Mouse (Mus musculus) frontal cortex, adult 2 months (tissue): ENCODE measurements around the gene Mepe. TPM values are rescaled to one million over a fixed set of nuclear protein-coding genes. Genes with fewer than 3 reads are reported as not detected.

Experiments used
- DNase-seq, 2 experiments: peaks; one replicate each; pipeline ENCODE4 v3.0.0; 2022; ENCODE audit warnings: low spot score in 1 of 2; ENCODE audit errors: extremely low spot score in 1 of 2
- polyA plus RNA-seq: library from polyadenylated mRNA; depleted of rRNA; stranded (reverse); fragments of >200 nt; gene quantifications from 2 replicates; pipeline ENCODE4 v1.2.3, GENCODE M21; 2012; rRNA removed

Gene Mepe
- polyA plus RNA-seq, result 0.06 TPM in 1 of 2 replicates, not detected in the other

DNA sequence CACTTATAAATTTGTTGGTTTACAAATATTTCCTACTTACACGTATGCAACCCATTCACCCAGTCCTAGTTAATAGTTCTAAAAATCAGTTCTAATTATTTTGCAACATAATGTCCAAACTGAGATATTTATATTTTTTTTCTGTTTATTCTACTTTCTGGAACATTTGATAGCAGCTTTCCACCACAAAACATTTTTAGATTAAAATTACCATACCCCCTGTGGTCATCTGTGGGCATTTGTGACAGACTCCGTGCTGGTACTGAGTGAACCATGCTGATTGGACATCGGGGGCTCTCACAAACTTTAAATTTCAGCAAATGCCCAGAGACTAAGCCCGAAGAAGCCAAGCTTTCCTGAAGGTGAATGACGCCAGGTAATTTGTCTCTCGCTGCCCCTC lies at the start of gene Mepe:
Gene Mepe, plus strand, starts transcription at position 301 of the 400 bp plus-strand sequence.
- no peak for DNase-seq

DNA sequence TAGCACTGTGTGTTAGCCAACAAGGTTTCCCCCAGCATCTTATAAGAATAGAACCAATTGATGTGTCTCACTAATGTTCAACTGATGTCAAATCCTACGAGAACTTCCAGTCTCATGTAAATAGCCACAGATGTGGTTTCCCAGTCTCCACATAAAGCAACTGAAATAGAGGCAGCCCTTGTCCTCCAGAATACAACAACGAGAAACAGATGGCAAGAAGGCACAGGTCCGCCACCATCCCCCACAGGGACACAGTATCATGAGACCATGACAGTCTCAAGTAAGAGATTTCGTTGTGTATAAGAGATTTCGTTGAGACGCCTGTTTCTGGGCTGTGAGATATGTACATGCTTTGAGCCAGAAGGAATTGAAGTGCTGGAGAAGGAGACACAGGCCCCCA lies 30.9 kb upstream of the Mepe start:
- DNase-seq, result no peak

DNA sequence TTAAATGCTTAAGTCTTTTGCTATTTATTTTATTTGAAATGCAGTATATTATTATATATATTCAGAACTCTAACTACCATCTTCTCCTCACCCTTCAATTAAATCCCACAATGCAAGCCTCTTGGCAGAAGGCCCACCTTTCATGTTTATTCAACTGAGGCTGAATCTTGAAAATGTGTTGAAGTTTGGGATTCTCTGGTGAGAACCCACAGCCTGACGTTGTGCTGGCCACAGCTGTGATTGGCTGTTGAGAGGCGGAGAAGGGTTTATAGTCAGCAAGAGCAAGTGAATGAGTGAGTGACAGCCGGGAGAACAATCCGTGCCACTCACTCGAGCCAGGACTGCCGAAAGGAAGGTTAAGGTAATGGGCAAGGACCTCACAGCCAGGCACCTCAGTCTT lies 26.1 kb upstream of the Mepe start, which contains the start of gene Ibsp:
Gene Ibsp, plus strand, starts transcription at position 178 of the 400 bp plus-strand sequence.
- peak in 1 of 2 experiments; percentile 15 for DNase-seq

DNA sequence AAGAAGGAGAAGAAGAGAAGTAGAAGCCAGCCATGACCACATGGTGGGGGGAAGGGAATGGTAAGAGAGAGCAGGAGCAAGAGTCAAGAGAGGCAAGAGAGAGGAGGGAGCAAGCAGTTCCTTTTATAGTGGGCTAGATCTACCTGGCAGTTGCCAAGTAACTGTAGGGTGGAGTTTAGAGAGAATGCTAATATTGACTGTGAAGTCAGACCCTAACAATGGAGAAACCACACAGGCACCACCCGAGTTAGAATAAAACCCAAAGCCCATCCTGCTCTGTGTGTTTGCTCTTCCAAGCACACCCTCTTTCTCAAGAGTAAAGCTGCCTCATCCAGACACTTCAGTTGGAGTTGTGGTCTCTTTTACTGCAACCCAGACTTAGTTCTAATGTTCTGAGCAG lies 11.1 kb upstream of the Mepe start:
- no peak for DNase-seq

DNA sequence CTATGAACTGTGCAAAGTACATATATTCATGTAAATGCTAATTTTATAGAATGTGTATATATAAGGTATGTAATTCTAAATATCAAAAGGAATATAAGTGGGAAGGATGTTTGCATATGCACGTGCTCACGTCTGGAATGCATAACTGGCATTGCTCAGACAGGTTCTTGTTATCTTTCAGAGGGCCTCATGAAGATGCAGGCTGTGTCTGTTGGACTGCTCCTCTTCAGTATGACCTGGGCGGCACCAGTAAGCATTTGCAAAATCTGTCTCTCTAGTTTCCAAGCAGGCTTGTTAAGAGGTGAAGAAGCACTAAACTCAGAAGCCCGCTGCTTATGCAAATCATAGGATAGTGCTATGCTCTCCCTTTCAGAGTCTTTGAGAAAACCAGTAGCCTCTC lies 1.8 kb downstream of the Mepe start:
- no peak for DNase-seq

DNA sequence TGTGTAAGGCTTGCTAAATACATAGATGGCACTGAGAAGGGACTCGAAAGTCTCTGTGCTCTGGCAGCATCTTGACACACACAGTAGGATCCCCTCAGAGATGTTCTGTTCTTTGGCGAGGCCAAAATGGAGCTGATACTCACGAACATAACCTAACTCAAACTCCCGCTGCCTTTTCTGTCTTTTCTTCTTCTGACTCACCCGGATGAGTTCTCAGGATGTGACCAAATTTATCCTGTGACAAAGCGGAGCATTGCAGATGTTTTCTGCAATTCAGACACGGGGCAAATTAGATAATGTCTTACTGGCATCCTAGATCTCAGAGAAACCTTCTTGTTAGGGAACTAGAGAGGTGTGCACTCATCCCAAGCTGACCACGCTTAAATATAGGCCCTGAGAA lies 2.3 kb downstream of the Mepe start:
- DNase-seq, result peak in 1 of 2 experiments; percentile 18

DNA sequence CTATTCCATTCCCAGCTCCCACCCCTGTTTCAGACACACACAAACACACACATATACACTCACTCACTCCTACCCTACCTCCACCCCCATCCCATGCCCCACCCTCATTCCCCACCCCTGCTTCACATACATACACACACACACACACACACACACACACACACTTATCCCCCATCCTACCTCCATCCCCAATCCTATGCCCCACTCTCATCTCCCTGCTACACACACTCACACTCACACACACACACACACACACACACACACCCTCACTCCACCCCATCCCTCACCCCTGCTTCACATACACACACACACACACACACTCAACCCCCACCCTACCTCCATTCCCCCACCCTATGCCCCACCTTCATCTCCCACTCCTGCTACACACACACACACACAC lies 2.7 kb downstream of the Mepe start:
- DNase-seq, result no peak

DNA sequence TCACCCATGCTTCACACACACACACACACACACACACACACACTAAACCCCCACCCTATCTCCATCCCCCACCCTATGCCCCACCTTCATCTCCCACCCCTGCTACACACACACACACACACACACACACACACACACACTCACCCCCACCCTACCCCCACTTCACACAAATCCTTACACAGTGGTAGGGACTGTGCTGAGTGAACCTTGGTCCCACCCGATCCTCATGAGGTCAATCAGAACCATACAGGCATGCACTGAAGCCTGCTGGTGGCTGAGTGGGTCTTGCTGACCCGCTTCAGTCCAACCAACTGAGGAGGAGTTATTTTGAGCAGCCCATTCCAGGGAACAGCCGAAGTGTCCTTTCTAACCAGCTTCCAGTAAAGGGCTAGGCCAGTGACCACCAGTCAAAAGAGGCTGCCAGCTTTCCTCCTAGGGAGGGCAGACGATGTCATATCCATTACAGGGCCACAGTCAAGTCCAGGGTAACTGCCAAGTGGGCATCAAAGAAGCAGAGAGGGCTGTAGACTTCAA lies 3.3 kb downstream of the Mepe start:
- no peak for DNase-seq

DNA sequence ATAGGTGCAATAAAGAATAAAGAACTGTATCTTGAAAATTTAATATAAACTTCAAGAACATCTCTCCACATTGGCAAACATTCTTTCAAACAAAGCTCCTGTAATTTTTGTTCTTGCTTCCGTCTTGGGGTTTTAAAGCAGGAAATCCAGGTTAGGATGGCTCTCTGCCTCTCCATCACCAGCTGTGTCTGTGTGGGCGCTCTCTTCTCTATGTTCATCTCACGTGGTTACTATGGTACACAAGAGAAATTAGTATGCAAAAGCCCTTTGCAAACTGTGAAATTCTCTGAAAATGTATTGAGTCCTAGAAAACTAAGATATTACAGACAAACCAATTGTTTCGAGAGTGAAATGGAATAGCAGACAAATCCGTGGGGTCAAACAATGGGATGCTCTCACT lies 4.3 kb downstream of the Mepe start:
- DNase-seq, result peak in 1 of 2 experiments; percentile 52

DNA sequence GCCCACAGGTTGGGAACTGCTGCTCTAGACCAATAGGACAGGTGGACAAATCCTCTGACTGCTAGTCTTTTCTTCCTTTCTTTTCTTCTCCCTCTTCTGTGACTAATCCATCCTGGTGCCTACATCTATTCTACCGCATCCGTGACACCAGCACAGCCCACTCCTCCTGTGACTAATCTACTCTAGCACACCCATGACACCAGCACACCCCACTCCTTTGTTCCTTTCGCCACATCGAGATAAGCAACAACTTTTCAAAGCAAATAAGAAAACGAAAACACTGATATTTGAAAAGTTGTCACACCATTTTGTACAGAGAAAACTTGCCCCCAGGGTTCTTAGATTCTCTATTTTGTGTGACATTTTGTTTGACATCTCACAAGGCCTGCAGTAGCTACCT lies 5.0 kb downstream of the Mepe start:
- DNase-seq, result peak in 1 of 2 experiments; percentile 23

DNA sequence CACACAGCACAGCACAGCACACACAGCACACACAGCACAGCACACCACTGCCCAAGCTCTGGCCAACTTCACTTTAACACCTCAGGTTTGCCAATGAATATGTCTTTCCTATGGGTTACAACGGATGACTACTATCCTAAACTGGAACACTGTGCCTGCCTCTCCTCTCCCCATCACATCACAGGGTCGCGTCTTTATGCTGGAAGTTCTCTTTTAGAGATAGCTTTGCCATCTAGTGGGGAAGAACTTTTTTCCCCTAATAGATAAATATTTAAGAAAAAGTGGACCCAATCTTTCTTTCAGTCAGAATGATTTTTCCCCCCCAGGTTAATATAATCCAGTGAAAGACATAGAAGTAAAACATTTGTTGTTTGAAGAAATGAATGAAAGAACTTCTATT lies 7.2 kb downstream of the Mepe start:
- no peak for DNase-seq

DNA sequence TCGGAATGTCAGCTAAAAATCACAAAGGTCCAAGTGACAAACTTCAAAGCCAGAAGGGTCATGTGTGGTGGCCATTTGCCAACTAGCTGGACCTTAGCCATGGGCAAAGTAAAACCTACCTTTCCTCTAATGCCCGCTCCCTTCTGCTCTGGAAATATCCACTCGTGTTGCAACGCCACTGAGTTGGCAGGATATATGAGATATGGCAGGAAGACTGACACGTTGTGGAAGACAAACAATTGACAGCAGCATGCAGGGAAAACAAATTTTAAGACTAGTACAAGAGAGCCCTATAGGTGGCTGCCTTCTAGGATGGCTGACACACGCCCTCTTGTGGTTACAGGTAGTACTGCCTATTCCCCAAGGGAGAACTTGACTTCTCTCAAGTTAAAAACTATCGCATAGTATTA lies 8.1 kb downstream of the Mepe start:
- DNase-seq, result peak in 1 of 2 experiments; percentile 90

DNA sequence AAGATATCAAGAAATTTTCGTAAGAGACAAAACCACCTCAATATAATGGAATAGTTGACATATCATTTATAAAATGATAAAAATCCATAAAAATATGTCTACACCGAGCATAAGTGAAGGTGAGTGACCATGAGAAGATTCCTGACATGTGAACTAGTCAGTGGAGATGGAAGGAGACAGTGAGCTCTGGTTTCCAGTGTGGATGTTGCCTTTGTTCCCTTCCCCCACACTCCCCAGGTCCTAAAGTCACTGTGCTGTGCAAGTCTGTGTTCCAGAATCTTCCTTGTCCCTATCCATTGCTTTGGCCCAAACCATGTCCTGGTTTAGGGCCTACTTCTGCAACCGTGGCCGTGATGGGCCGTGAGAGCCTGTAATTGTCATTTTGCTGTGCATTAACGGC lies 8.5 kb downstream of the Mepe start:
- DNase-seq, result no peak

DNA sequence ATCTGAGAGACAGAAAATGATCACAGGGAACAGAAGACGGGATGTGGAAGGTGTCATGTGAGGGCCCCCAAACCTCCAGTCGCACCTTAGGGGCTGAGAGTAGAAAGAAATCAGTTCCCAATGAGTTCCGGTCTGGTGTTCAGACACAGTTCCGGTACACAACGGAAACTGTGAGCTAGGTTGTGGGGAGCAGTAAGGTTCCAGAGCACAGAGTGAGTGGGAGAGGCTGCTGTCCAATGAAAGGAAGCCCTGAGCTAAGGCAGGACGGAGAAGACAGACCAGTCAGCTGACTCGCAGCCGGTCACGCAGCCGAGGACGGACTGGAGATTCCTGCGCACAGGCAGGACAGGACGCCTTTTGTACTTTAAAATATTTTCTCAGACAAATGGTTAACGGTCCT lies 9.4 kb downstream of the Mepe start:
- DNase-seq, result no peak

DNA sequence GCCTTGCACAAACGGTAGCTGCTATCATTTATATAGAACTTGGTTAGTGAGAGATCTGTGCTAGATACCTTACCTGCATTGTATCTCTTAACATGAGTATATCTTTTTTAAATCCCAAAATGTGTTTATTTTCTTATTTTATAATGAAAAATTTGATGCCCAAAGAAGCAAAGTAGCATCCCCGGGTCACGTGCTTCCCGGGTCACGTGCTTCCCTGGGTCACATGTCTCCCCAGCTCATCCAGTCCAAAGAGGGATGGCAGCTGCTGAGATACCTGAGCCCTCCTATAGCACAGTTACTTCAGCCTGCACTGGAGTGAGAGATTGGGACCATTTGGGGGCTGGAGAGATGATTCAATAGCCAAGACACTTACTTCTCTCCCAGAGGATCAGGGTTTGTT lies 10.8 kb downstream of the Mepe start:
- DNase-seq, result no peak

DNA sequence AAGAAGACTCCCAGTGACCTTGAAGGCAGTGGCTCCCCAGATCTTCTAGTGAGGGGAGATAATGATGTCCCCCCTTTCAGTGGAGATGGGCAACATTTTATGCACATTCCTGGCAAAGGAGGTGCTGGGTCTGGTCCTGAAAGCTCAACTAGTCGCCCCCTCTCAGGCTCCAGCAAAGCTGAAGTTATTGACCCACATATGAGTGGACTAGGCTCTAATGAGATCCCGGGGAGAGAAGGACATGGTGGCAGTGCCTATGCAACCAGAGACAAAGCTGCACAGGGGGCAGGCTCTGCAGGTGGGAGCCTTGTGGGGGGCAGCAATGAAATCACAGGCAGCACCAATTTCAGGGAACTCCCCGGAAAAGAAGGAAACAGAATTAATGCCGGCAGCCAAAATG lies 12.4 kb downstream of the Mepe start:
- DNase-seq, result no peak

DNA sequence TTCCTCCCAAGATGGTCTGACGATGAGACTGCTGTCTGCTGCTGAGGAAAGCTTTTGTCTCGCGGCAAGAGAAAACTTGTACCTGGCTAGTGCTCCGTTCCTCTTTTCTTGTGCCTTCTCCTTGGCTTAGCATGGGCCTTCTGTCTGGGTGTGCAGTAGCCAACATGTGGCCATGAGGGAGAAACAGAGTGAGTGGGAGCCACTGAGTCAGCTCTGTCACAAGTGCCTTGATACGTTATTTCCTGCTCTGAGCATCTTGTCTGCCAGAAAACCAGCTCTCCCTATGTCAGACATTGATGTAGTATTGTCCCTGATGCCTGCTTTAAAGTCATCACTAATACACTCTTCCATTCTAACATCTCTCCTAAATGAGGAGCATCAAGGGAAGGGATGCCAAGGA lies 13.9 kb downstream of the Mepe start:
- DNase-seq, result peak in 1 of 2 experiments; percentile 60

DNA sequence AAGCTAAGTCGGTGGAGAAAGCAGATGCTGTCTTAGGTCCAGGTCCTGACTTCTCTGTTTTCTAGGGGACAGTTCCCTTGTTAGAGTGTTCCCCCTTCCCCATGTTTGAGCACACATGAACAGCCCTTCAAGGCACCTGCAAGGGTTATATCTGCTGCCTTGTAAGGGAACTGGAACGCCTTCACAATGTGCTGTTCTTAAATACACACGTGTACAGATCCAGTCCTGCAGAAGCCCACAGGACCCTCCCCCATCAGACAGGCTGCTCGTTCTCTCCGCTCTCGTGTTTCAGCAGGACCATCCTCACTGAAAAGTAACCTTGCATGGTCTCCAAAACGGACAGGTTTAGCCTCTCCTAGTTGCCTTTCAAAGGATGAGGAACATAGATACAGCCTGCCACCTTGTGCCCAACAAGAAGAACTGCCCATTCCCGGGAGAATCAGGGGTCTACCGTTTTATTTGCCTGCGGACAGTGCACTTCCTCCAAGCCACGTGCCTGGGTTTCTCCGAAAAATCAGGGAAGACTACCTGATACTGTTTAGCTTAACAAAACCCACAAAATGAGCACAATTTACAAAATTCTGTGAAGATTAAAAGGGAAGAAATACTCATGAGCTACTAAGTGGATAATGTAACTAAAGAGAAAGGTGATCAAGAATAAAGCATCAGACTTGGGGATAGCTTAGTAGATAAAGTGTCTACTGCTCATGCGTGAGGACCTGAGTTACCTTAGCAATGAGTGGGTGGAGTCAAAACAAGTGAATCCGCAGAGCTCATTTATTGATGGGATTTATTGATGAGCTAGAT lies 14.8 kb downstream of the Mepe start:
- DNase-seq, result peak in 1 of 2 experiments; percentile 66

DNA sequence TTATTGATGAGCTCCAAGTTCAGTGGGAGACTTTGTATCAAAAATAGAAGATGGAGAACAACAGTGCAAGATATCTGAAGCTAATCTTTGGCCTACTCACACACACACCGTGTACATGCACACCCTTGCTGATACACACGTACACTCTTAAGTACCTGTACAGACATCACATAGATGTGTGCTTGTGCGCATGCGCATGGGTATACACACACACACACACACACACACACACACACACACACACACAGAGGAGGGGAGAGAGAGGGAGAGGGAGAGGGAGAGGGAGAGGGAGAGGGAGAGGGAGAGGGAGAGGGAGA lies 15.3 kb downstream of the Mepe start:
- no peak for DNase-seq

DNA sequence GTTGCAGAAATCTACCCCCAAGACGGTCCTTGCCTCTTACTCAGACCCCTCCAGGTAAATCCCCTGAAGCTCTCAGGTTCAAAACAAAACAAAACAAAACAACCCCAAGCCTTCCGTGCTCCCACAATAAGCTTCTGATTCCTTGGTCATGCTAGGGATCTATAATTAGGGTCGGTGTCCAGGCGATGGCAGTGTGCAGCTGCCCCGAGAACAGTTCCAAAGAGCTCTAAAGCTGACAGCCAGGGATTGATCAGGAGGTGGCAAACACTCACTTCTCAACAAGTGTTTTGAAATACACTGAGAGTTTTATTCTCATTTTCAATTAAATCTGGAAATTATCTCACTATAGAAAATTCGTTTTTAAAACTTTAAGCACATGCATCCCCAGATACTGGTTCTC lies 17.8 kb downstream of the Mepe start:
- no peak for DNase-seq

DNA sequence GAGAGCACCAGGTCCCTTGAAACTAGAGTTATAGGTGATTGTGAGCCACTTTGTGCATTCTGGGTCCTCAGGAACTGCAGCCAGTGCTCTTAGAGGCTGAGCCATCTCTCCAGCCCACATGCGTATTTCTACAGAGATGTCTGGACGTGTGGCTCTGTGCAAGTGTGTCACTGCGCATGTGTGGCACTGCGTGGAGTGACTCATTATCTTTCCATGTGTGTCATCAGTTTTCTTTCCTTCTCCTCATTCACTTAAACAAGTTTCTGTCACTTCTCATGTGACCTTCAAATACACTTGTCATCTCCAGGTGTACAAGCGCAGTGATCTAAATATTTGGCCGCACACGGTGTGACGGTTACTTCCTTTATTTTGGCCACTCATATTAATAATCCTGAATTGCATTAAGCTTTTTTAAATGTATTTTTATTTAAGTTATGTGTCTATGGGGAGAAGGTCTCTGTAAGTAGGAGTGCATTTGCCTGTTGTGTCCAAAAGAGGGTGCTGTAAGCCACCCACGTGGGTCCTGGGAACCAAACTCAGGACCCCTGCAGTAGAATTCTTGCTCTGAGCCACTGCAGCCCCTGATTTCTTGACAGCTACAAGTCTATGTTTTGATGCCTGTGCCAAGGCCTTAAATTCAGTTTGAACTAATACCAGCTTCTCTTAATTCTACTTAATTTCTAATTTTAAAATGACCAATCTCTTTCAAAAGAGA lies 19.6 kb downstream of the Mepe start:
- no peak for DNase-seq

DNA sequence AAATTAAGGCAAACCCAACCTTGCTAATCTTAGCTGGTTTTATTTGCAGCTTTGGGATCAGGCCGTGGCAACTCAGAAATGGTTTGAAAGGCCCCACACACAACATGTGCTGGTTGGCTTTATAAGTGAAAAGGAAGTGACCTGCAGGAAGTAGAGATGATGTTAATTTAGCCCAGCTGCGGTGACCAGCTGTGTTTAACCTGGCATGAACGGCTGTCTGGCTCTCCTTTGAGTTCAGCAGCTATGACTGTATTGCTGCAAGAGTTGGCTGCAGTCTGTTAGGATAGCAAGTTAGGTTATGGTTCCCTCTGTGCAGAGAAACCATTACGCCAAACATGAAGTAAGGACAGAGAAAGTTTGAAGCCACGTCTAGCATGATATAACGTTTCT lies 20.1 kb downstream of the Mepe start:
- DNase-seq, result no peak
